Mouse (Mus musculus) olfactory bulb, adult 2 months (tissue): ENCODE results near the gene Psmd11.

Source experiments
- CTCF ChIP-seq: fragments of 200-500 bp; IDR thresholded peaks from 2 replicates; pipeline ENCODE4 v1.5.1; 2012; ENCODE audit warnings: low read depth, mild to moderate bottlenecking, low read length, moderate library complexity; ENCODE audit not compliant: insufficient read depth
- POLR2A ChIP-seq: fragments of 200-500 bp; IDR thresholded peaks from 2 replicates; pipeline ENCODE4 v1.6.1; 2012; ENCODE audit warnings: mild to moderate bottlenecking, low read depth, low read length, moderate library complexity; ENCODE audit not compliant: insufficient read depth

- no peak for TF ChIP-seq POLR2A
- TF ChIP-seq CTCF, result no peak
These were observed 87.5 kb downstream of the Psmd11 start for GRCm38 (mm10) chr11:80515895-80516294.
